Mouse (Mus musculus) kidney, adult 9 months (tissue): ENCODE results near the gene Lpin1.

Experiments used
- DNase-seq: peaks from one replicate; pipeline ENCODE4 v3.0.0; 2022

The Lpin1 gene

DNA sequence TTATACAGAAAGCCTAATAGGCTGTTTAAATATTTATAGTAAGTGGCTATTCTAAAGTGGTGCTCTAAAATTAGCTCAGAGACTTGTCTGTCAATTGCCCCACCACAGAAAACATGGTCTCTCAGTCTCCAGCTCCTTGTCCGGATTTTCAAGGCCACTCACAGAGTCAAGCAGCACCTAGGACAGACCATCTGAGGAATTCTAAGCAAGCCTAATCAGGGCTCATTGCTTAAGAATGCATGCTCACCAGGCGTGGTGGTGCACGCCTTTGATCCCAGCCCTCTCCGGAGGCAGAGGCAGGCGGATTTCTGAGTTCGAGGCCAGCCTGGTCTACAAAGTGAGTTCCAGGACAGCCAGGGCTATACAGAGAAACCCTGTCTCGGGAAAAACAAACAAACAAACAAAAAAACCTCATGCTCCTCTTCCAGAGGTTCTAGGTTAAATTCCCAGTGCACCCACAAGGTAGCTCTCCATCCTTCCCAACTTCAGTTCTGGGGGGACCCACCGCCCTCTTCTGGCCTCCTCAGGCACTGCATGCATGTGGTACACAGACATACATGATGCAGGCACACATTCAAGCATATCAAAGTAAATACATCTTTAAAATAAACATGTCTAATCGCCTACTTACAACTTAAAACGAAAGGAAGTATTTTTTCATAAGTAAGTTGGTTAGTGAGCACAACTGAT lies 40.2 kb downstream of the Lpin1 start:
- no peak for DNase-seq

DNA sequence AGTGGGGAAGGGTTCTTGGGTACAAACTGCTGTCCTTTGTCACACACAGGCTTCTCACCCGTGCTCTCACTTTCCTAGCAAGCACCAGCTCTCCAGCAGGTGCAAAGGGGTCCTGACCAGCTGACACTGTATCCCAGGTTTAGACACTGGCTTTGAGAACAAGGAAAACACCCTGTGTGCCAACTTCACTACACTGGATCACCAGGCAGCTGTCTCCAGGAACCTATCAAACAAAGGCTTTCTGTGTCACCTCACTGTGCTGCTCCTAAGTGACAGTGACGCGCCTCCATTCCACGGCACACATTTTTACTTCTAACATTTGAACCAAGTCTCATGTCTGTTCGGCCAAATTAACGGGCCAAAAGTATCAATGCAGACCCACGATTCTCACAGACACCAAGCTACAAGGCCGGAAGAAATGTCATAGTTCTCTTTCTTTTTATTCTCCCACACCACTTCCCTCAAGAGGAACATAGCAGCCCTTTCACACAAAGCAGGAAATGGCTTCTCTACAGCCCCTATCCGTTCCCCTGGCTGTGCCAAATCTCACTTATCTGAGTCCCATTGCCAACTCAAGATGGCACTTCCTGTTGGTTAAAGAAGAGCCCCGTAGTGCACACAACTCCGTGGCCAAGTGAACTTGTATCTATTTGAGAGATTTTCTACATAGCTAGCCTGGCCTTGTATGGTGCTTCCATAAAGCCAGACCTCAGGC lies 41.7 kb downstream of the Lpin1 start:
- DNase-seq = no peak

DNA sequence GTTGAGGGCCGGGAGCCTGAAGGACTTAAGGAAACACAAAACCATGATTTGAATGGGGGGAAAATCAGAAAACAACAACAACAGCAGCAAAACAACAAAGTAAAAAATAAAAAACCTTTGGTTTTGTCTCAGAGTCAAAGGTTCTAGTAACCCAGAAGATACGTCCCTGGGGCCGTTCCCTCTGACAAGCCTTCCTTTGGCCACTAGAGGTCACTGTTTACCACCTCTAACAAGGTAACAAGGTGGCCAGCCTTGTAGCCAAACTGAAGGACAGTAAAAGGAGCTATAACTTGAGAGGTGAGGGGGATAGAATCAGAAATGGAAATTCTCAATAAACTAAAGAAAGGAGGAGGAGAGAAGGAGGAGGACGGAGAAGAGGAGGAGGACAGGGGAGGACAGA lies 42.3 kb downstream of the Lpin1 start:
- DNase-seq = peak; percentile 81

- no peak for DNase-seq
Observed at GRCm38 (mm10) chr12:16568090-16568489, 42.7 kb downstream of the Lpin1 start.

- peak; percentile 46 for DNase-seq
Observed at GRCm38 (mm10) chr12:16563427-16563826, 47.3 kb downstream of the Lpin1 start.

DNA sequence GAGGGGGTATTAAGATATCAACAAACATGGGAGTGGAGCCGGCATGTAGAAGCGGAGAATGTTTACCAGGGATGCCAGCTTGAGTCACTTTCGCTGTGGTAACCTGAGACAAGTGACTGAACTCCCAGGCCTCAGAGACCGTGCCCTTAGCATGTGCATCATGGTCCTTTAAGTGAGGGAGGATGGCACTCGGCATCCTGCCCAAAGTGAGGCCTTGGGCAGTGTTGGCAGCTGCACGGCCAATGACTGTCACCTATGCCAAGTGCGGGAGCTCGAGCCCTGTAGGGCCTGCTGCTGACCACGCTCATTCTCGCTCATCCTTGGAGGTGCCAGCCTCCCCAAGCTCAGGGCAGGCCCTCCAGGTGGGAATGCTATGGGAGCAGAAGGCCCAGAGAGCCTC lies 48.1 kb downstream of the Lpin1 start:
- DNase-seq = no peak

DNA sequence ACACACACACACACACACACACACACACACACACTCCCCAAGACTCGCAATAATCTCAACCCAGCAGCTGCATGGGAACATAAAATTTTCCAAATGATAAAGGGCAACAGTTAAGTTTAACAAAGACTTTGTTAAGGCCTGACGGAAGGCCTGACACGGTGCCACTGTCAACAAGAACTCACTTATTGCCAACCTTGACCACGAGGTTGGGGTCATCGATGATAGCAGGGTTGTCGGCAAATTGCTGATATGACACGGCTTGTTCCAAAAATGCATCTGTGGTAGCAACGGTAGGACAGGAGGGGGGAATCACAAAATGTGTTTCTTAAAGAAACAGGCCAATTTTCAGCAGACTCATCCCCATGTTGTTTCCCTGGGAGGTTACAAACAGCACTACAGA lies 48.6 kb downstream of the Lpin1 start:
- no peak for DNase-seq

- no peak for DNase-seq
Observed at GRCm38 (mm10) chr12:16557271-16557670, 53.5 kb downstream of the Lpin1 start.

DNA sequence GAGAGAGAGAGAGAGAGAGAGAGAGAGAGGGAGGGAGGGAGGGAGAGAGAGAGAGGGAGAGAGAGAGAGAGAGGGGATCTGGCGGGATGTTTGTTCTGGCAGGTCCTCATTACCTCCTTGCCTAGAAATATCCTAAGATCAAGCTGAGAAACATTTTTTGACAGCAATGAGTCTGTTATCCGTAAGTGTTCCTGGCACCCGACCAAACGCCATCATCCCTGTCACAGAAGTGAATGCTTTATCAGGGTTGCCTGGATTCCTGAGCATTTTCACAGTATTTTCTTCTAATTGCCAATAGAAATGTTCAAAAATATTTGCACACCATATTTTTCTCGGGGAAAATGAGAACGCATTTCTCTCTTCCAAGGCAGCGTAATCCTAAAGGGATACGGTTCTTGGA lies 56.6 kb downstream of the Lpin1 start:
- DNase-seq = no peak

DNA sequence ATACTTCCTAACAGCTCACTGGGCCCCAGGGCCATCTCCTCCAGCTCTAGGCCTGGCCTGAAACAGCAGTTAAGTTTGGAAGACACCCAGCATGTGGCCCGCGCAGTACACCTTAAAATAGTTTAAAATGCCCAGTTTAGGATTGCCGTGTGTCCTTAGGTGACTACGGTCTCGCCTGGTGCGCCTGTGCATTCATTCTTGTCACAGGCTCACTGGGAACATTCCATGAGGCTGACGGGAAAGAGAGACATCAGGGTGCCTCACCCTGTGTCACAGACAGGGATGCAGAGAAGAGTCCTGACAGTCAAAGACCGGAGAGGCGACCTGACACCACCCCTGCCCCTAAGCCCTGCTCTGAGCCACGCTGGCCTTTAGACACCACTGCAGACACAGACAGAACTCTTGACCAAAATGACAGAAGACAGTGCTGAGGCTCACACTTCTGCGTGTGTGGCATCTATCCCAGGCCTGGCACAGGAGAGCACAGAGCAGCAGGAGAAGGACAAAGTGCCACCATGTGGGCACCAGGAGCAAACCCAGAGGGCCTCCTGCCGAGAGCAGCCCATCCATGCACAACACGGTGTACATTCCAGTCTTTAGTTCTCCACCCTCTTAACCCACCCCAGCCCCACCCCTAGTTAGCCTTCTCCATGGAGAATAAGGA lies 58.5 kb downstream of the Lpin1 start:
- peak; percentile 44 for DNase-seq

- no peak for DNase-seq
Observed at GRCm38 (mm10) chr12:16550983-16551454, 59.7 kb downstream of the Lpin1 start.

GRCm38 (mm10) chr12:16548824-16549375 lies 61.9 kb downstream of the Lpin1 start:
- DNase-seq = no peak

DNA sequence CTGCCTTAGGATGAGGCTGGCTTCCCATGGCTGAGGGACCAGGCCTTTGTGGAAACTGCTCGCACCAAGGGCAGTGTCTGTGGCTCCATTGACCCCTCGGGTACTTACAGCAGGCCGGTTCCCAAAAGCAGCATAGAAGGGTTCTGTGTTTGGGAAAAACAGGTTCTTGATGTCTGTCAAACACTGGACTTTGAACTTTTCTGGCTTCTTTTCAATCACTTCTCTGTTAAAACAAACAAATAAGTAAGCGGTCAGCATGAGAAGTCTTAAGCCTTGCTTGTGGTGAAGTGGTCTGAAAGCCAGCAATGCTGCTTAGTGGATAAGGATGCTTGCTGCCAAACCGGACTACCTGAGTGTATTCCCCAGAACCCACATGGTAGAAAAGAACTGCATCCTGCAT lies 69.2 kb downstream of the Lpin1 start:
- peak; percentile 55 for DNase-seq

DNA sequence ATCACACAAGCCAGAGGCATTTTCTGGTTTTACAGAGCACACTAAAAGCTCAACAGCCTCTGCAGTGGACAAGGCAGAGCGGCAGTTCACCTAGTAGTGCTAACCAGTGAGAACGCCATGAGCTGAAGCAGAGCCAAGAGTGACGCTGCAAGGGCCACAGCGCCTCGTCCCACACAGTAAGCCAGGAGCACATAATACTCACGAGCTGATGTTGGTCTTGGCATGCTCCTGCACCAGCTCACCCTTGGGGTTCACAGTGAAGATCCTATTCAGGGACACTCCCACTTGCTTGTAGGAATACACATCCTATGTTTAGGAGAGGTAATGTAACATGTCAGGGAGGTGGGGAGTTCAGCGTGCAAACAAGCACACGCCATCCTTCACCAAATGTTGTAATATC lies 70.1 kb downstream of the Lpin1 start:
- no peak for DNase-seq

GRCm38 (mm10) chr12:16539965-16540661 lies 70.7 kb downstream of the Lpin1 start:
- DNase-seq = no peak

DNA sequence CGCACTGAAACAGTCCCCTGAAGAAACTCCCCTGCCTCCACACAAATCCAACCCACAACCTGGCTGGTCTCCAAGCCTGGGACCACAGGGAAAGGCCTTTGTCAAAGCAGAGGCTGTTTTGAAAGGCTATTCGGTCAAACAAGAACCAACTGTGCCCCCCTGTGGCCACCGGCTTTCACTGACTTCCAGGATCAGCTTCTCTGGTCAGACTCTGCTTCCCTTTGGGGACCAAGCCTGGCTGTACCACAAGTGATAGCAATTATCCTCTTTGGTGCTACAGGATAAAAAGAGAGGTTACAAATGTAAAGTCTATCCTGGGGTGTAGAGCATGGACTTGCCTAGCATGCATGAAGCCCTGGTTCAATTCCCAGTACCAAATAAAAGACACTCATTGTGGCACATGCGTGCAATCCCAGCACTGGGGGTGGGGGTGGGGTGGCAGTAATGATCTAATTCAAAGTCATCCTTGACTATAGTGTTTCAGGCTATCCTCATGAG lies 77.4 kb downstream of the Lpin1 start:
- DNase-seq = peak; percentile 80

GRCm38 (mm10) chr12:16532860-16533230 lies 77.9 kb downstream of the Lpin1 start:
- no peak for DNase-seq

- peak; percentile 18 for DNase-seq
Observed at GRCm38 (mm10) chr12:16531956-16532859, 78.6 kb downstream of the Lpin1 start.

DNA sequence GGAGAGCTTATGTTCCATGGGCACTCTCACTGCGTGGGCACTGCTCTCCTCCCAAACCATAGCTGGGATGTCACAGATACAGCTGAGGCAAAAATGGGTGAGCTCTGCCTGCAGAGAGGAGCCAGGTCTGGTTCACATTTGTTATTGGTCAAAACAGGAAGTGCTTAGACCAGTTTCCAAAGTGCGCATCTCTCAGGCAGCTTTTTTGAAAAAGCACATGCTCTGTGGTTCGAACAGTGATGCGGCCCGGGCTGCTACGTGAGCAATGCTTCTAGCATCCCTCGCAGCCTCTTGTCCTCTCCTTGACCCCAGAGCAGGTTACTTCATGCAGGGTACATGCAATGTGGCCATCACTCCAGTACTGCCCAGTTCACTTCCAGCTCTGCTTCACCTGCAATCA lies 82.1 kb downstream of the Lpin1 start:
- DNase-seq = no peak

DNA sequence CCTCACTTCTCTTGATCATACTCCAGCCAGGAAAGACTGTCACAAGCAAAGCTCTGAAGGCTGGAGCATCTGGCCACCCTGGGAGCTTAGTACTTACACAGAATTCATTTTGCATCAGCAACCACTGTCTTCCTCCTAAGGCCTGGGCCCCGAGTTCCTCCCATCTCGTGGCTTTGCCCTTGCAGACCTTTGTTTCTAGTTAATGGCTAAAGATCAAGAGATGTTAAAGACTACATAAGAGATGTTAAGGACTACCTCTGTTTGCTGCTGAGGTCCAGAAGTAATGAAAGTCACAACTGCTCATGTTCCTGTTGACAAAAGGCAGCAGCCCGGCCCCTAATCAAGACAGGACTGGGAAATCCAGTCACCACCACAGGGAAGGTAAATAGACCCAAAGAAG lies 82.8 kb downstream of the Lpin1 start:
- no peak for DNase-seq

DNA sequence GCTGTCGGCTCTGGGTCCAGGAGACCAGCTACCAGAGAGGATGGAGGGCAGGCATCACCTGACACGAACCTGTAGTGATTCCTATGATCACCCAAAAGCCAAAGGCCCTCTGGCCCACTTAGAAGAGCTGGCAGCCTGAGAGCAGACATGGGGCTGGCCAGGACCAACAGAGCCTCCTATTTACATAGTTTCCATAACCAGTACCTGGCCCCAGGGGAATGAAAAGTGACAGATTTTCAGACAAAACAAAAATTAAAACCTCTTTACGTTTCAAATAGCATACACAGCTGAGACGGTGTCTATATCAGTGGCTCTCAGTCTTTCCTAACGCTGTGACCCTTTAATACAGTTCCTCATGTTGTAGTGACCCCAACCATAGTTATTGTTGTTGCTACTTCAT lies 83.9 kb downstream of the Lpin1 start:
- DNase-seq = no peak

DNA sequence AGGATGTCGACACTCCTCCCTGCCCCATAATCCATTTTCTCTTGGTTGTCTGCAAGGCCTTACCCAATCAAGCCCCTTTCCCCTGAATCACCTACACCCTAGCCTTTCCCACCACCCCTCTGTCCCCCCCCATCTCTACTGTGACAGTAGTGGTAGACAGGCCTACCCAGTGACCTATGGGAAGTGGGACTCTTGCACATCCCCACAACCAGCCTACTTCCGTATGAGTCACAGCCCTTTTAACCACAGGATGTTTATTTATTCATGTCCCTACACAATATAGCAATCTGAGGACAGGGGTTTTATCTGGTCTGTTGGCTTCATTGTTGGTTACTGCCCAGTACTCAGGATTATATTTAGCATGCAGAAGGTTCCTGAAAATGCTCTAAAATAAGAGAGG lies 84.6 kb downstream of the Lpin1 start:
- no peak for DNase-seq
